Mouse (Mus musculus) 3134 (cell line): ENCODE results near the gene Epb41l4b.

Source experiments
- DNase-seq: peaks from one replicate; pipeline ENCODE4 v3.0.0-alpha.2; 2011; ENCODE audit warnings: low spot score; ENCODE audit not compliant: insufficient read length; ENCODE audit errors: extremely low read depth

Epb41l4b gene

DNA sequence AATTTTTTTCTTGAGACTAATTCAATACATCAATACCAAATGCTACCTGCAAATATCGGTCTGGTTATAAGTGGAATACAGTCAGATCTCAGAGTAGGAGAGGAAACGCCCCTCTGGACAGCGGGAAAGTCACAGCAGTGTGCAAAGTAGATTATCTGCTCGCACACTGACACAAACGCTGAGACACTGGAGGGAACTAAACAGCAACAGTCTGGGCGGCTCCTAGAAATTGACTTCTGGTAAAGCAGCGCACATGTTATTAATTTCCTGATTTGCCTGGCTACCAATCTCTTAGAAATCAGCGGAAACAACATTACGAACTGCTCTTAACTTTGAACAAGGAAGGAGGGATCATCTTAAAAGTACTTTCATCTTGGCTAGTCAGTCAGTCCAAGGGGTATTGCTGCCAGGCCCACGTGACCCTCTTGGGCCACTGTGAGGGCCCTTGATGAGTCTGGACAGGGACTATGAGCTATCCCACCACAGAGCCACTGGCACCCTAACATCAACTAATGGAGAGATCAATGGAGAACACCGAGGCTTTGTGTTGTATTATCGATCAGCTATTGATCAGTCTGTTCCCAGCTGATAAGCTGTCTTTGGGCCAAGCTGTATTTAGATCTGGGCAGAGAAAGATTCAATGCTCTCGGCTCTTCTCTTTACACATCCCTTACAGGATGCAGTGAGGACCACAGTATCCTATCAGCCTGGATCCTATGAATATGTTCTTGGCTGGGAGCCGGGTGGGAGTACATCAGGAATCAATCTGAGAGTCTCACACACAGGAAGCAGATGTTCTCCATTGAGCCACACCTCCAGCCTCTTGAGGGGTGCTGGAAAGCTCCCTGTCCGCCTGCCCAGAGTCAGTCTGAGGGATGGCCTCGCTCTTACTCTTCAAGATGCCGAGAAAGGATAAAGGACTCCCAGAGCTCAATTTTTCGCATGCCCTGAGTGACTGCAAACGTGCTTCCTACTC is 28.3 kb downstream of the Epb41l4b start:
- DNase-seq, result no peak

DNA sequence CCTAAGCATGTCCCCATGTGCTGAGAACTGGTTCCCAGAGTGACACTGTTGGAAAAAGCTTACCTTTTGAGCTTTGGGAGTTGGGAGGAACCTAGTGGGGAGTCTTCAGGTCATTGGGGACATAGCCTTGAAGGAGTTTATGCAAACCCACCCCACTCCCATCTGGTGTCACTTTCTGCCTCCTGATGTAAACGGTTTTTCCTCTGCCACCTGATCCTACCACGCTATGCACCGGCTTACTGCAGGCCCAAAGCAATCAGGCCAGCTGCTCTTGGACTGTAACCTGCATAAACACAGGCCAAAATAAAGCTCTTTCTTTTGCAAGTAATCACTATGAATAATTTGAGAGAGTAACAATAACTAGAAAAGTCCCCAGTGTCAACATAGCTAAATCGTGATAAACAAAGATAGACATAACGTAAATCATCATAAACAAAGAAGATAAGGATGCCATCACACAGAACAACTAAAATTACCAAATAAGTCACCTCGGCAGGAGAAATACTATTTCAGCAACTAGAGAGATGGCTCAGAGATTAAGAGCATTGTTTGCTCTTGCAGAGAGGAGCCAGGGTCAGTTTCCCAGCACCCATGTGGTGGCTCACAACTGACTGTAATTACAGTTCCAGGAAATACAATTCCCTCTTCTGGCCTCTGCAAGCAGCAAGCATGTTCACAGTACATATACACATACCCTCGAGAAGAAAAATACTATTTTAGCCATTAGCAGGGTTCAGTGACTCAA is 29.6 kb downstream of the Epb41l4b start:
- no peak for DNase-seq

DNA sequence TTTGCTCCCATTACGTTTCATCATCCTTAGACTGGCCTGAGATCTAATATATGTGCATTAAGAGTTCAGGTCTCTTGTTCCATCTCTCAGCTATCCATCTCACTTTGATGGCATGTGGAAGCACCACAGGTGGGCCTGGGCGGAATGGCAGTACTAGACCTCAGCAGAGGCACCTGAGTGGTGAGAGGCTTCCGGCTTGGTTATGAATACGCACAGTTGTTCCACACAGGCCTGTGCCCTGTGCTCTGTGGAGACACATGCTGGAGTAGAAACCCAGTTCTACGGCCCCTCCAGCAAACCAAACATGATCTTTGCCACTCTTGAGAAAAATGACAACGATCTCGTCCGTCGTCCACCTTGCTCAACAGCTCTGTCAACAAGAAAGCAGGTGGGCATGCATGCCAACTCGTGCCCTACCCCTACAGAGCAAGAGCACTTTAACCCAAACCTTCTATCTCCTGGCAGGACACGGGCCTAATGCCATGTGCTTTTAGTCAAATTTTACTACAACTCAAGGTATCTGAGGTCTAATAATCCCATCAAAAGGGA is 31.2 kb downstream of the Epb41l4b start:
- DNase-seq, result no peak

DNA sequence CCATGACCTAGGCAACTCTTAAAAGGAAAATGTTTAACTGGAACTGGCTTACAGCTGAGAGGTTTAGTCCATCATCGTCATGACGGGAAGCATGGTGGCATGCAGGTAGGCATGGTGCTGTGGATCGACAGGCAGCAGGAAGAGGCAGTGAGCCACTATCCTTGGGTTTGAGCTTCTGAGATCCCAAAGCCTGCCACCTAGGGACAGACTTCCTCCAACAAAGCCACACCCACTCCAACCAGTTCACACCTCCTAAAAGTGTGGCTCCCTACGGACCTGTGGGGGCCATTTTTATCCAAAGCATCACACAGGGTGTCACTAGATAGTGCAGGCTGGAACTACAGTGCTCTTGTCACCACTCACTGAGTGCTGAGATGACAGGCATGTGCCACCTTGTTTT is 31.8 kb downstream of the Epb41l4b start:
- DNase-seq, result no peak

DNA sequence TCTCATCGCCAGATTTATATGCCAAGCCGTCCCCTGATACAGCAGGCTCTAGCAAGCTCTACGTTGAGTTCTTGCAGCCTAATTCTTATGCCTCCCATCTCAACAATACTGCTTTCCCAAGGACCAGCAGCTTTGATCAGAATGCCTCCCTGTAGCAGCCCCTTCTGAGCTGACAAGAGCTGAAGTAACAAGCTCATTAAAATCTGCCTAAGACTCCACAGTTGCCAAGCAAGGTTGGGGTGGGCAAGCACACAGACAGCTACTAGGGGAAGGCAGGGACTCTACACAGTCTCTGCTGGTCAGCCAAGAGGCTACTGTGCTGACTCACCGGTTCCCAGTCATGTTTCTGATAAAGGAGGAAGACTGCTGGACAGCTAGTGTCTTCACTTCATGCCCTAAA is 33.7 kb downstream of the Epb41l4b start:
- no peak for DNase-seq

DNA sequence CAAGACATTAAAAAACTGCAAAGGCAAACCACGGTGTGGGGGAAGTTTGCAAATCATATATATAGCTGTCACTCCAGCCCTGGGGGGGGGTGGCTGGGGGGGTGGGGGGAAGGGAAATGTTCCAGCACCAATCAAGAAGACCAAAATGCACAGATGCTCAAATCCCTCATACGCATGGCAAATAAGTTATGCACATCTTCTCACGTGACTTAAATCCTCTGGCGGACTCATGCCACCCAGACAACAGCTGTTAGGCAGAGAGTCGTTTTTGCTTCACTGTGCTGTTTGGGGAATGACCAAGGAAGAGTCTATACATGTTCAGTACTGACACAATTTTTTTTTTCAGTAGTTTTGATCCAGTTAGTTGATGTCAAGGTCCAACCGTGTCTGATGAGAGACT is 37.9 kb downstream of the Epb41l4b start:
- DNase-seq, result no peak

DNA sequence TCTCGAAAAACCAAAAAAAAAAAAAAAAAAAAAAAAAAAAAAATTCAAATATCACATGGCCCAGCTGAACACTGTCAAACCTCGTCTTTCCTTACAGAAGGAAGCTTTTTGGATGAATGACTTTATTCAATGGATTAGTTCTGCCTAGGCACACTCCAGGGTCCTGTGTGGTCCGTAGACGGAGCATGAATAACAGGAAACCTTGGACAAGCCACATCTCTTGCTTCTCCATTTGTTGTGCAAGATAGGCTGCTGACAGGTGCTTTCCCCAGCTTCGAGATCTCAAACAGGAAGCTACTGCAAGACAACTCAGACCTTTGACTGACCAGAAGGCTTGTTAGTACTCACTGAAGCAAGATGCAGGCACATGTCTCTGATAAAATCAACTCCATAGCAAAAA is 39.4 kb downstream of the Epb41l4b start:
- no peak for DNase-seq

DNA sequence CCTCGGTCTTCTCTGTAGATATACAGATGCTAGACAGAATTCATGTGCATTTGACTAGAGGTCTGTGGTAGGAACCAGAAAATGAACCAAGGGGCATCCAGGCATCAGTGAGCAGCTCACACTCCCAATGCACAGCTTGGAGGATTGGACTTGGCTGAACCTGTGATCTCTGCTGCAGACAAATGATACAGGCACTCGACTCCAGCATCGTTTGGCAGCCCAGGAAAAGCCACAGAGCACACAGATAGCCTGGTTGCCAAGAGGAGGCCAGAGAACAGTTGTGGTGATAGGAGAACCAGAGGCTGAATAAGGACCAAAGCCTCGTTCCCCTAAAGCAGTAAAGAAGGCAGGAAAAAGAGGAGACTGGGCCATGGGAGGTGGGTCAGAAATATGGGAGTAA is 42.1 kb downstream of the Epb41l4b start:
- no peak for DNase-seq

DNA sequence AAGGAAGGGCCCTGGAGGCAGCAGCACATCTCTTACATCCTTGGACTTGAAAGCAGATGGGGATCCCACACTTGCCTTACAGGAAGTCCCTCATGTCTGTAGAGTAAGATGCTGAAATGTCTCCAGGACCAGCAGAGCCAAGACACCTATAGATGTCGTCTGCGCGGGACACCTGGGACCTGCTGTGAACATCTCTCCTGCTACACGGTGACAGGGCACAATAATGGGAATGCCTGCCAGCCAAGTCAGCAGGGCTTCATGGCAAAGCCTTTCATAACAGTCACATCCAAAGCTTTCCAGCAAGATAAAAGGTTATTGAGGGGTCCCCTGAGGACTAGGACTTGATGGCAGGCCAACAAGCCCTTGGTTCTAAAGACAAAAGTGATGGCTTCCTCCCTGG is 45.8 kb downstream of the Epb41l4b start:
- no peak for DNase-seq

DNA sequence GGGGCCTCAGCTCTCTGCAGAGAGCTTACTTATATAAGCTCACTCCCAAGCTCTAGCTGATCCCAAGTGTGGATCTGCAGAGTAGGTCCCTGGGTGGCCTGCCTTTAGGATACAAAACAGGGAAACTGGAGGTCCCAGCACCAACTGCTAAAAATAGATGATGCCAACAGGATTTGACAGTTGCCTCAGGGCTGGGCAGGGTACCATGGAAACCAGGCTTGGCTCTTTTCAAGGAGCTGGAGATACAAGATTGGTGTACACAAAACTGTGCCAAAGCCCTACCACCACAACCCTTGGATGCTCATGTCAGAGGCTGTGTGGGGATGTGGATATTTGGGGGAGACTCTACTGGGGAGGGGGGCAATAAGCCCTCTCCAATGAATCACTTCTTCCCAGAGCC is 47.7 kb downstream of the Epb41l4b start:
- no peak for DNase-seq

DNA sequence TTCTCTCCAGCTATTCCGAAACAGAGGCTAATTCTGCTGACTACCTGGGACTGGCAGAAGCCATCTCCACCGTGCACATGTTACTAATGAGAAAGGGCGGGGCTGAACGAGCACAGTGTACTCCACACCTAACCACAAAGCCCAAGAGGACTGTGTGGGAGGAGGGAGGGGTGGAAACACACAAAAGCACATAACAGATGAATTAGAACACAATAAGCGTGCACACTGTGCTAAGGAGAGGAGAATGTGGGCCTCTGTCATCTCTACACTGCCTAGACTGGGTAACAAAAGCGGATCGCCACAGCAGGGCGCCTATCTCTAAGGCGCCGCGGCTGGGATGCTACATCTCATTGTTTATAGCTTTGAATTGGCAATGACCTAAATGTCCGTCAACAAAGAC is 51.9 kb downstream of the Epb41l4b start:
- DNase-seq, result no peak

DNA sequence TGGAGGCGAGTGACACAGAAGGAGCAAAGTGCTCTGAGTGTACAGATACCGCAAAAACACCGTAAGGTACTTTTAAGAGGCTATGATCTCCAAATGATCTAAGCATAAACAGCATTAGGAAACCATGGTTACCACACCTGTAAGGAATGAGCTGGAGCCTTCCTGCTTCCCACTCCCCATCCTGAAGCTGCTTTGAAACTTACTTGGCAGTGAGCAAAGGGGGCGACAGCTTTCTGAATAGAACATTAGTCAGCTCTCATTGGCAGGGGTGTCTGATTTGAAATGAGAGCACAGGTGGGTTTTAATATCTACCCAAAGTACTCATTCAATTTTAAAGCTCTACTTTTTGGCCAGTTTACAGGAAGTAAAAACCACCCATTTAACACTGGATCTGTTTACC is 54.9 kb downstream of the Epb41l4b start:
- no peak for DNase-seq

DNA sequence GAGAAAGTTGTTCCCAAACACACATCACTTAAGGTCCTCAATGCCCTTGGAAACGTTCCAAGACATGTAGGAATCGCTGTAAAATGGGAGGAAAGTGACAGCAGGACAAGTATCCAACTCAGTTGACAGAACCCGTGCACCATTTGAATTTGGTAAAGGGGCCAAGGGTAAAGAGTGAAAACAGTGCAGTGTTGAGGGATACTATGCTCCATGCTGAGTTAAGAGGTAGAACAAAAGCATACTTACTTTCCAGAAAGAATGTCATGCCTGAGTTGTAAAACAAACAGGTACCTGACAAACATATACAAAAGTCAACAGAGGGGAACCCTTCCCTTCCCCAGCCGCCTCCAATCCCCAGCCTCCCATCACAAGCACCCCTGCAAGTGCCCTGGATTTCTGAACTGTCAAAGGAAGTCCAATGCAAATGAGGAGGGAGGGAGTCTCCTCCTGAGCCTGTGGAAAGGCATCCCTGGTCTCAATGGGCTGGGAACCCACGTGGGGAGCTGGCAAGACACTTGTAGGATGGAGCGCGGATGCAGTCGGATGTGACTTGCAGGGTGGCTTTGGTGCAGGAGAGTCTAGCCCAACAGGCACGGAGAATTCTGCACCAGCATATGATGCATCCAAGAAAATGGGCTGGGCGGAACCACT is 57.4 kb downstream of the Epb41l4b start:
- no peak for DNase-seq

DNA sequence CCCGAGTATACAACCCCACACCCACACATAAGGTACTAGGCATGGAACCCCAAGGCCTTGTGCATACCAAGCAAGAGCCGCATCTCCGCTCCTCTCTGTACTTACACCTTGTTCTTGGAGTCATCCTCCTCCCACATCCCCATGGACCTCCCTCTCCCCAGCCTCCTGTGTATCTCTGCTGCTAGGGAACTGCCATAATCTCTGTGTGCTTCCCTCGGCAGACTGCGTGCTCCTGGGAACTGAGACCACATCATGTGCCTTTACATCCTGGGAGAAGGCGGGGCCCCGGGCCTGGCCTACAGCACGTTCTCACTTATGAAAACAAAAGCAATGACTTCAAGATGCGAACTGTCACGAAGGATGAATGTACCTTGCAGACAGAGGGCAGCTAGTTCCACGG is 59.6 kb downstream of the Epb41l4b start:
- DNase-seq, result no peak

DNA sequence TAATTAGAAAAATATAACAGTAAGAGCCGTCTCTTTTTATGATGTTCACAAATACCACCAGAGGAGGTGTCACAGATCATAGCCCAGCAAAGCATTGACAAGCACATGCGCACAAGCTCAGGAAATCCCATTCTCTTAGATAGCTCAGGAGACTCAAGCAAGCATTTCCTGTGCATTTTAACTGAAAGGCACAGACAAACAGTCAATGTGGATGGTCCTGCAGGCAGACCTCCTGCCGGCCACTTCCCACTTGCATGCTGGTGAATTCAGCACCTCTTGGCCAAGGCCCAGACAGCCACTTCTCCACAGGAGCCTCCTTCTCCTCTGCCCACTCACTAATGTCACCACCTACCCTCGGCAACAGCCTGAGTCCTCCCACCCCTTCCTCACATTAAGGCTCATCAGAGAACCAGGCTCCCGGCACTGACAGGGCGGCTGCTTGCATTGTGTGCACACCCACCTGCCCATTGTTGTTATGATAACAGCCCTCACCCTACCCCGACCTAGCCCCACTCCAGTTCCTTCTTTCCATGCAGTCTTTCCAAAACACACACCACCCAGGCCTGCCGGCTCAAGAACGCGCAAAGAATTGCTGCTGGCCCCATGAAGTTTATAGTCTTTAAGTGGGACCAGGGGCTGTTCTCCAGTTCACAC is 60.3 kb downstream of the Epb41l4b start:
- DNase-seq, result no peak

DNA sequence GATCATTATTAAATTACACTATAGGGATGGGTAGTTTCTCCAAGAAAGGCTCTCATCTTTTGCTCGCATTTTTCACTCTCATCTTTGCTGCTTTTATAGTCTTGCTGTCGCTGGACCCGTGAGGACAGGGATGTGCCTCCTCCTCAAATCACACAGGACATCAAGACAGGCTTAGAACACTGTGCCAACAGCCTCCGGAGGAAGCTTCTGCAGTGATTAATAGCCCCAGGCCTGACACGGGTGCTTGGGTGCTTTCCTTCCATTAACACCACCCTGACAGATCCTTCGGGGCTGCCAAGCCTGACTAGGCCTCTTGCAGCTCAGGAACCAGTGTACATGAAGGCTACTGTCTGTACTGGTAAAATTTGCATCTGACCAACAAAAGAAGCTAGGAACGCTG is 61.8 kb downstream of the Epb41l4b start:
- DNase-seq, result no peak

DNA sequence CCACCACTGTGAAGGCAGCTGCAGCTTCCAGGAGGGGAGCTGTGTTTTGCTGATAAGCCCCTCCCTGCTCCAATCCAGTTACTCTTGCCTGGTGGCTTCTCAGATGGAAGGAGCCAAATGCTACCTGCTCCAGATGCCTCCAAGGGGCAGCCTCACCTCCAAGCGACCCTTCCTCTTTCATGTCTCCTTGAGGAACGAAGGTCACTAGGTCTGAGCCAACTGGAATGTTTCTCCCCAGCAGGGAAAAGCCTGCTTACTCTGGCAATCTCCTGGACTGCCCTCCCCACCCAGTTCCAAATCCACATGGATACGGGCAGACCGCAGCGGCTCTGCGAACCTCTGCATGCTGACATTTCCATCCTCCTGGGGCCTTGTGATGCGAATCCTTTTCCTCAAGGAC is 69.4 kb downstream of the Epb41l4b start:
- DNase-seq, result no peak

DNA sequence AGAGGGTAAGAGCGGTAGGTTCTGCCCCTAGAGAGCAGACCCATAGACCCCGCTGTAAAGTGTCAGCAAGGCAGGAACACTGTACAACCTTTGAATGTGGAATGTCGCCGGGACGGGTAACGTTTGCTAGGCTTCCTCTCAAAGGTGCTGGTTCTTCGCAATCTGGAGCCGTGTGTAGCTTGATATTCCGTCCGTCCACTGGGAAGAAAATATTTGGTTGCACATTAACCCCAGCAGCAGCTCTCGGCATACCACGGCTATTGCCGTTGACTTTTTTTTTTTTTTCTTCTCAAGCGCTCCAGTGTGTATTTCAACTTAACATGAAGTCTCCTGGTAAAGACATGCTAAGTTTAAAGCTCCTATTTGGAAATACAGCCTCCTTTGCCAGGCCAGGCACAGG is 70.1 kb downstream of the Epb41l4b start:
- no peak for DNase-seq

DNA sequence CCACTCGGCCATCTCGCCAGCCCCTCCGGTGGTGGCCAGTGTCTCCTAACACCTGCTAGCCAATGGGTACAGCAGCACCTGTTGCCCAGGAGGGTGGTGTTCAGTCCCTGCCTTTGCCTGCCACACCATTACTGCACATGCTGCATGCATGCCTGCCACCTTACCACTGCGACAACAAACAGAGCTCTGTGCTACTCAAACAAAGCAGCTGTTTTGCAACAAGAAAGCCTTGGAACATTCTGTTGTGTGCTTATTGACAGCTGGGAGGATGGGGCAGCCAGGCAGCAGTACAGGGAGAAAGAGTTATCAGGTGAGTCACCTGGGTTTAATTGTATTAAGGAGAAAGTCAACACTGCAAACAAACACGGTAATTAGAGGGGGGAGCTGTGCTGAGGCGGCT is 72.6 kb downstream of the Epb41l4b start:
- no peak for DNase-seq

DNA sequence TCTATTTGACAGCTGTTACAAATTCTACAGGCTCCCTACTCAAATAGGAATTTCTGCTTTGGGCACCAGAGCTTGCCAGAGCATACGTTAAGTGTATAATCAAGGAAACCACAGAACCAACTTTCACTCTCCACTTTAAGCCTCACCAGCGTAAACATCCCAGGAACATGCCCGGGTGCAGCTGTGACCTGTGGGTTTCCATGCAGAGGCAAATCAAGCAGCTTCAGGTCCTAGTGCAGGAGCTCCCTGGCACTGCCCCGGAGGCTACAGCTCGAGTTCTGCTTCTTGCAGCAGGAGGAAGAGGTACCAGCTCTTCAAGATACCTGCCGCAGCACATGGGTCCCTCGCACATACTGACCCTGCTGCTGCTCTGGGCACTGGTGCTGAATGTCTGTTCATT is 74.8 kb downstream of the Epb41l4b start:
- DNase-seq, result no peak

DNA sequence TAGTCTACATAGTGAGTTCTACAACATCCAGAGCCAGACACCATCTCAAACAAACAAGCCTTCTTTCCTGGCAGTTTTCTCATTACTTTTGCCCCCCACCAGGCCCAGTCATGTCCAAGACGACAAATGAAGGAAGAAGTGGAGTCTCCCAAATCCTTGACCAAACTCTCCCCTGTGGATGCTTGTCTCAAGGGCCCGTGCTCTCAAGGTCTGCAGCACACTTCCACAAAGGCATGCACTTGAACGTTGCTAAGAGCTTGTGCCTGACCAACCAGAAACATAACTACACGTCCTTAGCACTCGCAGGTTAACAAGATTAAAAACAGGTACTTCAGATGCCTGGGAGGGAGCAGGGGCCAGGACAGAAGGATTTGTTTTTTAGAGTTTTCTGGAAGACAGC is 75.4 kb downstream of the Epb41l4b start:
- no peak for DNase-seq
